36 mouse cellular contexts compared by ENCODE assay signal in genomic region chr2:84961901-84962300, GRCm38 (mm10). TPM values are rescaled to one million over a fixed set of nuclear protein-coding genes. Genes with fewer than 3 reads are reported as not detected.
DNase-seq lines count a peak whose midpoint lies in the region; ATAC-seq and TF ChIP-seq lines count a peak whose summit lies in the region.
"Had no signal": no experiment of that assay in that cellular context is flagged by ENCODE, and none has a peak within 500 bp of the region (broad histone marks: within the 10 kb centered on the region; RNA-seq: fewer than 3 reads in every experiment).

No protein-coding gene starts in this region.

- DNase-seq in heart, adult 11 months, result peak; percentile 51
- no peak for DNase-seq in heart, adult 2 months
- DNase-seq in liver, postnatal 0 days, result peak; percentile 7
- DNase-seq in induced T-regulatory cell, adult 2 months (ENCODE audit: low read depth), result peak; percentile 20
- DNase-seq in splenic B cell, adult 2 months (ENCODE audit: low read depth, low spot score), result peak; percentile 40
- no peak for DNase-seq in adrenal gland, postnatal 10 days
- DNase-seq in embryo, embryonic 10.5 days (ENCODE audit: low spot score), result no peak
- DNase-seq: cerebellum, adult 9-10 months; cerebellum, postnatal 36 days; embryo, embryonic 11 days; layer of hippocampus, adult 9-11 months; liver, embryonic 13.5 days; lung, adult 2 months; right cerebral cortex, adult 18-20 months; thymus, postnatal 14 days had no signal

- 80% methylated on average over 3 of the region's 3 CpGs for WGBS in heart, adult 2 months
- 88% methylated on average over 3 of the region's 3 CpGs for WGBS in liver, postnatal 0 days (ENCODE audit: insufficient replicate concordance)
- WGBS in liver, embryonic 12.5 days (ENCODE audit: insufficient replicate concordance), result 79% methylated on average over 3 of the region's 3 CpGs

- no peak overlapping the region for H3K4me2 ChIP-seq in liver, postnatal 0 days (ENCODE audit: low read depth, low read length)
- no peak overlapping the region for H3K4me2 ChIP-seq in liver, embryonic 12.5 days
- H3K4me2 ChIP-seq: embryonic facial prominence, embryonic 13.5 days; heart, embryonic 15.5 days; hindbrain, embryonic 14.5 days; limb, embryonic 12.5 days; liver, embryonic 13.5 days; midbrain, embryonic 15.5 days had no signal

- no peak for ATAC-seq in liver, postnatal 0 days
- no peak for ATAC-seq in liver, embryonic 12.5 days
- ATAC-seq: forebrain, embryonic 16.5 days; midbrain, embryonic 15.5 days had no signal

- TF ChIP-seq EP300 in heart, adult 2 months (IDR thresholded peaks at IDR 0.05; ENCODE audit: insufficient read depth, low read depth, low read length), result no peak
- TF ChIP-seq EP300 in liver, postnatal 0 days (IDR thresholded peaks at IDR 0.05; ENCODE audit: low read depth), result no peak

- no peak overlapping the region for H3K9ac ChIP-seq in heart, adult 2 months (ENCODE audit: low read depth, low read length)
- no peak overlapping the region for H3K9ac ChIP-seq in liver, postnatal 0 days (replicated peaks)
- no peak overlapping the region for H3K9ac ChIP-seq in liver, embryonic 12.5 days
- H3K9ac ChIP-seq: embryonic facial prominence, embryonic 13.5 days; heart, embryonic 15.5 days; hindbrain, embryonic 14.5 days; limb, embryonic 12.5 days; liver, embryonic 13.5 days; midbrain, embryonic 15.5 days had no signal

- peaks cover 5% of the 10 kb centered on the region for H3K36me3 ChIP-seq in heart, adult 2 months (ENCODE audit: control insufficient read depth, insufficient read depth, low read length)
- H3K36me3 ChIP-seq in liver, postnatal 0 days (replicated peaks; ENCODE audit: insufficient read depth, low read length), result peaks cover 28% of the 10 kb centered on the region
- peaks cover 35% of the 10 kb centered on the region for H3K36me3 ChIP-seq in liver, embryonic 12.5 days
- H3K36me3 ChIP-seq in splenic B cell, adult 2 months (ENCODE audit: control insufficient read depth, insufficient read depth, low read length, poor library complexity, severe bottlenecking), result no peaks in the 10 kb centered on the region
- H3K36me3 ChIP-seq: forebrain, embryonic 10.5 days; midbrain, embryonic 15.5 days had no signal

- no peaks in the 10 kb centered on the region for H3K79me2 ChIP-seq in heart, adult 2 months (replicated peaks; ENCODE audit: control insufficient read depth, insufficient read depth, low read length)

- H3K9me3 ChIP-seq in liver, postnatal 0 days (ENCODE audit: low read length), result no peaks in the 10 kb centered on the region
- no peaks in the 10 kb centered on the region for H3K9me3 ChIP-seq in liver, embryonic 12.5 days (replicated peaks)
- H3K9me3 ChIP-seq: embryonic facial prominence, embryonic 13.5 days; forebrain, embryonic 10.5 days; heart, embryonic 10.5 days; heart, embryonic 15.5 days; limb, embryonic 12.5 days; liver, embryonic 13.5 days; midbrain, embryonic 15.5 days had no signal

- no peaks in the 10 kb centered on the region for H3K27me3 ChIP-seq in heart, adult 2 months (ENCODE audit: control insufficient read depth, insufficient read depth, low read length)
- no peaks in the 10 kb centered on the region for H3K27me3 ChIP-seq in liver, postnatal 0 days (ENCODE audit: insufficient read depth, low read length)
- H3K27me3 ChIP-seq in liver, embryonic 12.5 days (replicated peaks), result no peaks in the 10 kb centered on the region
- no peaks in the 10 kb centered on the region for H3K27me3 ChIP-seq in splenic B cell, adult 2 months (ENCODE audit: control insufficient read depth, insufficient read depth, low read length, poor library complexity, severe bottlenecking)
- H3K27me3 ChIP-seq: embryonic facial prominence, embryonic 13.5 days; heart, embryonic 15.5 days; limb, embryonic 12.5 days; liver, embryonic 13.5 days; midbrain, embryonic 15.5 days had no signal

- H3K27ac ChIP-seq in heart, adult 2 months, result no peak overlapping the region; the same call in 1 of the 2 replicates
- peak overlapping the region; percentile 75; the same call in 1 of the 2 replicates for H3K27ac ChIP-seq in liver, postnatal 0 days (ENCODE audit: low read depth)
- no peak overlapping the region for H3K27ac ChIP-seq in liver, embryonic 12.5 days
- H3K27ac ChIP-seq: embryonic facial prominence, embryonic 13.5 days; forebrain, embryonic 10.5 days; heart, embryonic 10.5 days; heart, embryonic 15.5 days; hindbrain, embryonic 14.5 days; limb, embryonic 12.5 days; macrophage; midbrain, embryonic 15.5 days had no signal

- H3K4me1 ChIP-seq in heart, adult 2 months (ENCODE audit: control insufficient read depth, insufficient read depth, low read length), result peaks cover 7% of the 10 kb centered on the region
- peaks cover 28% of the 10 kb centered on the region for H3K4me1 ChIP-seq in liver, postnatal 0 days (ENCODE audit: insufficient read depth)
- 0 out of 2 replicates have a peak, but pooled peaks cover 6% of the 10 kb centered on the region for H3K4me1 ChIP-seq in liver, embryonic 12.5 days
- H3K4me1 ChIP-seq: embryonic facial prominence, embryonic 13.5 days; heart, embryonic 15.5 days; midbrain, embryonic 15.5 days had no signal

- intact Hi-C loops in heart, adult 2 months (cut with DNase I), result loop anchor here (5.0 kb wide), 1 partner anchor 90 kb away; no protein-coding TSS in a partner anchor

- TF ChIP-seq CTCF in heart, adult 2 months (IDR thresholded peaks at IDR 0.05), result no peak
- no peak for TF ChIP-seq CTCF in liver, postnatal 0 days (IDR thresholded peaks at IDR 0.05; ENCODE audit: low read depth)

- TF ChIP-seq POLR2A in heart, adult 2 months (IDR thresholded peaks at IDR 0.05; ENCODE audit: insufficient read depth, low read depth, low read length), result no peak

- H3K4me3 ChIP-seq in heart, adult 2 months, result no peak overlapping the region
- H3K4me3 ChIP-seq in liver, postnatal 0 days (ENCODE audit: low read depth, low read length), result no peak overlapping the region
- no peak overlapping the region for H3K4me3 ChIP-seq in liver, embryonic 12.5 days
- H3K4me3 ChIP-seq: embryonic facial prominence, embryonic 13.5 days; forebrain, embryonic 10.5 days; heart, embryonic 10.5 days; heart, embryonic 15.5 days; limb, embryonic 12.5 days; liver, embryonic 13.5 days; midbrain, embryonic 15.5 days had no signal

RNA-seq across cellular contexts. Expression of gene Prg2, which starts 18.4 kb away (rescaled TPM):
- not detected for total RNA-seq in heart, adult 2 months (2021)
- polyA plus RNA-seq in heart, adult 2 months (2012; rRNA removed), result 0.14 and 0.44 TPM in 2 replicates
- 22.0 and 26.1 TPM in 2 replicates for polyA plus RNA-seq in liver, postnatal 0 days (2015; fragmentation: Nextera tagmentation; extraction: Ambion mirVana)
- polyA plus RNA-seq in liver, embryonic 12.5 days (2016; fragmentation: Nextera tagmentation; extraction: Ambion mirVana), result 27.7 and 79.1 TPM in 2 replicates
- total RNA-seq in adrenal gland, postnatal 10 days (2021), result 10 to 100 TPM in 1 of 2 experiments, 1 to 10 TPM in 1; 5.4 to 14.4 TPM
- total RNA-seq: adrenal gland, adult 2 months; heart, postnatal 4 days; left cerebral cortex, adult 18-20 months; left cerebral cortex, postnatal 14 days had no signal
- polyA plus RNA-seq: adrenal gland, adult 2 months; forebrain, embryonic 10.5 days; forebrain, embryonic 16.5 days; hindbrain, embryonic 14.5 days; neural tube, embryonic 11.5 days had no signal

RNA-seq across cellular contexts. Expression of gene Slc43a3, which starts 25.5 kb away (rescaled TPM):
- 10 to 100 TPM; 62.6 to 79.1 TPM for total RNA-seq in heart, adult 2 months (2021)
- polyA plus RNA-seq in heart, adult 2 months (2012; rRNA removed), result 101 and 141 TPM in 2 replicates
- polyA plus RNA-seq in liver, postnatal 0 days (2015; fragmentation: Nextera tagmentation; extraction: Ambion mirVana), result 45.5 and 48.5 TPM in 2 replicates
- 127 and 128 TPM in 2 replicates for polyA plus RNA-seq in liver, embryonic 12.5 days (2016; fragmentation: Nextera tagmentation; extraction: Ambion mirVana)
- total RNA-seq in adrenal gland, postnatal 10 days (2021), result 10 to 100 TPM; 56.3 to 69.7 TPM

RNA-seq across cellular contexts. Expression of gene Prg3, which starts 26.1 kb away (rescaled TPM):
- total RNA-seq in heart, adult 2 months (2021), result not detected
- polyA plus RNA-seq in heart, adult 2 months (2012; rRNA removed), result not detected in 2 replicates
- 4.0 and 5.1 TPM in 2 replicates for polyA plus RNA-seq in liver, postnatal 0 days (2015; fragmentation: Nextera tagmentation; extraction: Ambion mirVana)
- polyA plus RNA-seq in liver, embryonic 12.5 days (2016; fragmentation: Nextera tagmentation; extraction: Ambion mirVana), result 3.1 and 7.1 TPM in 2 replicates
- under 1 TPM; 0.48 to 0.73 TPM for total RNA-seq in adrenal gland, postnatal 10 days (2021)
- total RNA-seq: adrenal gland, adult 2 months; gastrocnemius, postnatal 10 days; heart, postnatal 4 days; left cerebral cortex, adult 18-20 months; left cerebral cortex, postnatal 14 days; megakaryocyte-erythroid progenitor cell, adult 5-6 weeks; neutrophil, adult 5-6 weeks had no signal
- polyA plus RNA-seq: adrenal gland, adult 2 months; forebrain, embryonic 10.5 days; forebrain, embryonic 16.5 days; gonadal fat pad, adult 2 months; heart, embryonic 15.5 days; hindbrain, embryonic 14.5 days; intestine, embryonic 16.5 days; limb, embryonic 12.5 days; lung, adult 2 months; macrophage; midbrain, embryonic 15.5 days; neural tube, embryonic 11.5 days; urinary bladder, adult 2 months had no signal

Comparison
In these comparisons a context has a peak if more than half of its experiments do, and no peak if none do; other contexts are left out.
1. DNase-seq: peak in heart, adult 11 months (single experiment), liver, postnatal 0 days (single experiment), induced T-regulatory cell, adult 2 months (single experiment) and splenic B cell, adult 2 months (single experiment); none in heart, adult 2 months (0 of 2), adrenal gland, postnatal 10 days (single experiment) and embryo, embryonic 10.5 days (single experiment).
2. RNA of gene Prg2, which starts 18.4 kb away (polyA plus RNA-seq): 27.7 to 79.1 TPM in liver, embryonic 12.5 days and 22.0 to 26.1 TPM in liver, postnatal 0 days; 0.14 to 0.44 TPM in heart, adult 2 months; every median in the first group is over 10 times any median in the second.